Mouse (Mus musculus) frontal cortex, postnatal 25 days (tissue): ENCODE results near the gene Hnrnpm.
"Not testable (repeated sequence)": the region's sequence is repeated elsewhere in the genome, so short reads cannot be mapped to it uniquely, and the experiment has no call there.

Experiments used
- DNase-seq, 2 experiments: peaks; one replicate each; pipeline ENCODE4 v3.0.0; 2022; ENCODE audit warnings: low spot score in 2 of 2

Gene Hnrnpm

GRCm38 (mm10) chr17:33669681-33670080, 17.0 kb downstream of the Hnrnpm start:
- no peak for DNase-seq

GRCm38 (mm10) chr17:33666813-33667212, 19.8 kb downstream of the Hnrnpm start:
- DNase-seq: no peak

- DNase-seq: no peak
Measured at GRCm38 (mm10) chr17:33649781-33650475, 36.7 kb downstream of the Hnrnpm start.

- DNase-seq: no peak
Measured at GRCm38 (mm10) chr17:33645073-33645472, 41.6 kb downstream of the Hnrnpm start.

GRCm38 (mm10) chr17:33644068-33644467, 42.6 kb downstream of the Hnrnpm start:
- no peak for DNase-seq

GRCm38 (mm10) chr17:33639743-33640142, 46.9 kb downstream of the Hnrnpm start:
- no peak for DNase-seq

- no peak for DNase-seq
Measured at GRCm38 (mm10) chr17:33637516-33638276, 49.0 kb downstream of the Hnrnpm start, which contains the start of gene Pram1. Pram1 (plus strand) TSS chr17:33638056.

GRCm38 (mm10) chr17:33637038-33637437, 49.6 kb downstream of the Hnrnpm start:
- DNase-seq: no peak

GRCm38 (mm10) chr17:33631796-33632195, 54.9 kb downstream of the Hnrnpm start:
- no peak for DNase-seq

GRCm38 (mm10) chr17:33631236-33631635, 55.4 kb downstream of the Hnrnpm start:
- DNase-seq: no peak

GRCm38 (mm10) chr17:33630171-33630895, 56.3 kb downstream of the Hnrnpm start:
- DNase-seq: no peak

GRCm38 (mm10) chr17:33629487-33630125, 57.1 kb downstream of the Hnrnpm start:
- no peak for DNase-seq

- DNase-seq: peak; percentile 75 to 86
Measured at GRCm38 (mm10) chr17:33628621-33629486, 57.8 kb downstream of the Hnrnpm start, which contains the start of gene Zfp414. Zfp414 (plus strand) TSS chr17:33629090.

GRCm38 (mm10) chr17:33627281-33627680, 59.4 kb downstream of the Hnrnpm start:
- DNase-seq: no peak

GRCm38 (mm10) chr17:33613726-33614125, 72.9 kb downstream of the Hnrnpm start:
- not testable (repeated sequence) for DNase-seq

- no peak for DNase-seq
Measured at GRCm38 (mm10) chr17:33610548-33610947, 76.1 kb downstream of the Hnrnpm start.

- DNase-seq: no peak
Measured at GRCm38 (mm10) chr17:33607273-33607672, 79.4 kb downstream of the Hnrnpm start.

- DNase-seq: no peak
Measured at GRCm38 (mm10) chr17:33601947-33602346, 84.7 kb downstream of the Hnrnpm start.

- no peak for DNase-seq
Measured at GRCm38 (mm10) chr17:33600831-33601230, 85.8 kb downstream of the Hnrnpm start.

GRCm38 (mm10) chr17:33599836-33600475, 86.7 kb downstream of the Hnrnpm start:
- DNase-seq: no peak
